Mouse (Mus musculus) 416B (cell line): ENCODE results near the gene Lrrc75b.

Experiments used
- DNase-seq: peaks from one replicate; pipeline ENCODE4 v3.0.0; 2011; ENCODE audit warnings: low read depth

Lrrc75b gene

DNA sequence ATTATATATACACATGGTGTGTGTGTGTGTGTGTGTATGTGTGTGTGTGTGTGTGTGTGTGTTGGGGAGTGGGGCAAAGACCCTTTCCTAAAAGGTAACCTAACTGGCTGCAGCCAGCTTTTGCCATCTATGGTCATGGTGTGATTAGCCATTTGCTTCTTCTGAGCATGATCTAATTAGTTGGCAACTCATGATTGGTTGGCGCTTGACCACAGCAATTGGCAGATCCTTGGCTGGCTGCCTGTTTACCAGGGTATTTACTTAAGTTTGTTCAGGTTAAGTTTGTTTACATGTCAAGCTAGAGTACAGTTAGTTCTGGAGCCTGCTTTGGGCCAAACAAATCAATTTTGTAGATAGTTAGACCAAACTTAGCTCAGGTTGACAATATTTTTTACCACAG, 58.5 kb downstream of the Lrrc75b start:
- DNase-seq: no peak

DNA sequence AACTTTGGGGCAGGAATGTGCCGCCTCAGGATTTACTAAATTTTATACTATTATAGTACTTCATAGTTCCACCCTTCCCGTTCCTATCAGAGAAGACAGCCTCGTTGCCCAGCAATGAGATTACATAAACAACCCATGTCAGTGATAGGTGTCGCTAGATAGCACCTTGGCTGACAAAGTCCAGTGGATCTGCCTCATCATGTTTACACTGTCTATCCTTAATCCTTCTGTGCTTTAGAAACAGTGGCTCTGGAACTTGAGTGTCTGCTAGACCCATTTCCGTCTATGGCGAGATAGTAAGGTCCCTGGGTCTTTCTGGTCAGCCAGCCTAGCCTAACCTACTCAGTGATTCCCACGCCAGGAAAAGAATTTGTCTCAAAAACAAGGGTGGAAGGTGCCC, 59.8 kb downstream of the Lrrc75b start:
- no peak for DNase-seq
